Mouse (Mus musculus) lung, adult 18-20 months (tissue): ENCODE measurements at regions not wholly inside any gene's neighbourhood (a gene's known extent, or its start where the extent isn't known, plus 50 kb on each side); places are given as distances from the start of the nearest gene placed in this dataset.

Source experiments
- DNase-seq, 2 experiments: peaks; one replicate each; pipeline ENCODE4 v3.0.0; 2022; ENCODE audit warnings: mixed read lengths in 2 of 2

DNA sequence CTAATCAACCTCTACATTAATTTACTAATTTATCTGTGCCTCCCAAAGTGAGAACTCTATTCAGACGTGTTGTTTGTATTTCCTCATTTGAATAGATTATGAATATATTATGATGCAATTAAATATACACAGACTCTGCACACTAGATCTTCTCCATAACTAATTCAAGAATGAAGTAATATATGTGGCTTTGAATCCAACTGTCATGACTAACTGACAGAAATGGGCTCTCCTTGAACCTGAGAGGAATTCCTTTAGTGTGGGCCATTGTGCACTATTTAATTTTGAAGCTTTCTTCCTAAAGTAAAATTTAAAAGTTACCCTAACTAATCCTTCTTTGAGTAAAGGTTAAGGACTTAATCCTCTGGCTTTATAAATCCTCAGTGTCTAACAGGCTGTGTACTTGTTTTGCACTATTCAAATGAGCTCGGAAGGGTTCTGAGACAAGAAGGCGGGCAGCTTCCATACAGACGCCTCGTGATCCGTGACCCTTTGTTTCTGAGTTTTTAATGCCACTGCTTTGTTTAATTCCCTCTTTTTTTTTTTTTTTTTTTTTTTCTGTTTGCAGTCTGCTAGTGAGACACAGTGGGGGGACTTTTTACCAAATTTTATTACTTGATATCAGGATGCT lies 128.0 kb upstream of the Sox2 start:
- no peak for DNase-seq

DNA sequence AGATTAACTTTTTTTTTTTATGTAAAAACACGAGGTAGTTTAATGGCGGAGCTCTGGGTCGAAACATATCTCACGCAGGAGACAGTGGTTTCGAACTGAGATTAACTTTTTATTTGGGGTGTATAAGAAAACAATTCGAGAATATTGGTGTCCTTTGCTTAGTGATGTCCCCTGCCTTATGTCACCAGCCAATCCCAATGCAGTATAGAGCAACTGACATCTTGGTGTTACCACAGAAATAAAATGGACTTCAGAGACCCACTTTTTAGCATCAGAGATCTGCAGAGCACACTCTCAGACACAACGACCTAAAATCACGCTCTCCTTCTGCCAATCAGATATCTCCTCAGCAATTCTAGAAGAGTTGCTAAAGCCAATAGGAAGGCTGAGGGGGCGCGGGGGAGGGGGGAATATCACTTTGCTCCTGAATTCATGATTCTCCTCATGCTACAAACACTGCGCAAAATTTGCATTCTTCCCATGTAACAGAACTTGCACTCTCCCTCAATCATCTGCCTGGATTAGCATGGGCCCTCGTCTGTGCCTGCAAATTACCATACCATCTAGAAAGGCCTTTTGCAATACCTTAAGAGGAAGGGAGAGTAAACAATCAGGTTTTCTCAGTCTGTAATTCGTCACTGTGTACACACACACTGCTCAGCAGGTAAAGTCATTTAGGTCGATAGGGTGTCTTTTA lies 128.7 kb upstream of the Sox2 start:
- no peak for DNase-seq

DNA sequence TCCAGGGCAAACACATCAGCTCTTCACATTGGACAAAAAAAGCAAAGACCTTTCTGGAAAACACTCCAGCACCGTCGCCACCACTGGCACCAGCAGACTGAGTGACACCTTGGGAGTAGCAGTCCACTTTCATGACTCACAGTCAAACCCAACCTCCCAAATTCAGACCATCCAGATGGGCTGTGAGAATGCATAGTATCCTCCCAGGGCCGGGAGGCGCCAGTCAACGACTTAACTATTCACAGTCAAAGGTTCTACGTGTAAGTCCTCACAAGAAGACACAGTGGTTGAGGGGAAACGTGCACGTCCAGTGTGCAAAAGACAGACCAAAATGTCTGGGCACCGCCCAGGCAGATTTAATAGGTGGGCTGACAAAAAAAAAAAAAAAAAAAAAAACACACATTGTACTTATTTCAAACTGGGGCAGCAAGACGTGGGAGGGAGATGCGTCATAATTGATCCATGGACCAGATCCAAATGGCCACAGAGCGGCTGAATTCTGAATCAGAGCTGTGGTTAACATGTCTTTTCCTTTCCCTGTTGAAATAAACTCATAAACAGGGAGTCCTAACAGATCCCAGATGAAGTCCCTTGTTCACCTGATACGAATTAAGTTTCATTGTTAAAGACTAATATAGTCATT lies 137.6 kb upstream of the Sox2 start:
- no peak for DNase-seq

DNA sequence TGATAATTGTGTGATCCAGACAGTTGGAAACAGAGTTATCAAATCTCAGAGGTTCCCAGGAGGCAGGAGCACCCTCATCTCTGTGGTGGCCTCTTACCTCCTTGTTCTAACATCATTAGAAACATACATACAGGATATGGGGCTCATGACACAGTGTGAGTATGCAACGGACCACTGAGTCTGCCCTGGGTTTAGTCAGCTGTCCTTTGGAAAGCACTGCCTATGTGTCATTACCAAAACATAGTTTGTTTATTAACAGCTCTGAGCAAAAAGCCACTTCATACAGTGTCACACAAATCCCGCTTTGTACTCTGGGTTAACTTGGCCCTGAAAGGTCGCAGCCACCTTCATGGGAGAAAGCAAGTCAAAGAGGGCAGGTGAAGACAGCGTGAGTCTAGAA lies 139.5 kb upstream of the Sox2 start:
- DNase-seq = no peak

DNA sequence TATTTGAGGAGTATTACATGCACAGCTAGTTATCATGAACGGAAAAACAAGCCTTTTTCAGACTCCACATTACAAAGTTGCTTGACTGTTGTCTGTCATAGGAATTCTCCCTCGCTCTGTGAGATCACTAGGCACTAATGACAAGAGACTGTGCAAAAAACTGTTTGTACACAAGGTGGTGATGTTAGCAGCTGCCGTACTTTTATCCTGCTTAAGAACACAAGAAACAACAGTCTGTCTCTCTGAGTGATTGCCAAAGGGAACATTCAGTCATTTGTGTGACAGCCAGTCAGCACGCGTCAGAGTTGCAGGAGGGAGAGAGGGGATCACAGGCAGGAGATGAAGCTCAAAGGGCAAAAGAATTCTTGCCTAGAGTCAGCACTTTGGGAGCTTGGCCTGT lies 141.0 kb upstream of the Sox2 start:
- DNase-seq = no peak

DNA sequence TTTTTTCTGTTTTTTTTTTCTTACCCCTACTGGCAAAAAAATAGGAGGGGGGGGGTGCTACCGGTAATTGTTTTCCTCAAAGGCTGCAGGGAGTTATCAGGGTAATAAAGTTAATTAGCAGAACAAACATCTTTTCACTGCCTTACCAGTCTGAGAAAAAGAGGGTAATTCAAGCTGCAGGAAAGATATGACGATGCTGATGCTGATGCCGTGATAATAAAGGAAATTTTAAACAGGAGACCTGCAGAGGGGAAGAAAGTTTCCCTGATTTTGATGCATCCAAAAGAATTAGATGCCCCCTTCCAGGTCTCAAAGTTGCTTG lies 145.7 kb upstream of the Sox2 start:
- no peak for DNase-seq

DNA sequence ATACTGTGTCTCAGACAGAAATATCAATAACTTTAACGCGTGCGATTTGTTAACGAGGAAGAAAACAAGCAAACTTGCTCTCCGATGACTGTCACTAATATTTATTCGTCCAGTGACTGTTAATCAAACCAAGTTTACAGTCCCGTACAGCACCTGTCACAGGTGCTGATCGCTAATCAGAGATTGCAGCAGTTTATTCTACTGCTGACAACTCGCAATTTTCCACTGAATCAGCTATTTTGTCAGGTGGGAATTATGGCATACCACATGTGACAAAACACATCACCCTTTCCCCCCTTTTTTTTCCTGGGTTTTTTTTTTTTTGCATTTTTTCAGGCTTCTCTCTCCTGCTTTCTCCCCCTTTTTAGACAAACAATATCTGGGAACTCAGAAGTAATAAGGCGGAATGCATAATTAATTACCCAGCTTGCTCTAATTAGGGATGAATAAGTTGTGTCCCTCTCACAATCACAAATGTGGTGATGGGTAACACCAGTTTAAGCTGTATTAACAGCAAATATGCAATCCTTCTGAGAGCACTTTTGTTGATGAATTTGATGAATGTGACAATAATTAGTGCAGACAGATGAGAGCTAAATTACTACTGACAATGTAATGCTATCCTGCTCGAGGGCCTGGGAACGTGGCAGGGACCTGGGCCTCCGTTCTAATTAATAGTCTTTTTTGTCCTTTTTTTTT lies 146.2 kb upstream of the Sox2 start:
- DNase-seq = no peak

DNA sequence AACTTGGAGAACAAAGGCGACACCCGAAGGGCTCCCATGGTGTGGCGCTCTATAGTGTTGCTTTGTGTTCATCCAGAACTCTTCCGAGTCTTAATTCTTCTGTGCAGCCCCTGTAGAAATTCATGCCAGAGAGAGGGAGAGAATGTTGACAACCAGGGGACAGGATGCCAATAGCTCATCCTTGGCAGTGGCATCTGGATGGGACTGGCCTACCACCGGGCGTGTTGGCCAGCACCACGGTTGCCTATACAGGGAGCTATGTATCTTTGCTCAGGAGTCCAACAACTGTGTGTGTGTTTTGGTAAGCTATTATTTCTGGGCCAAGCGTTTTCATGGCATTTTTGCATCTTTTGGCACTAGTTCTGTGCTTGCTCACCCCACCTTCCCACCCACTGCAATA lies 153.4 kb upstream of the Sox2 start:
- no peak for DNase-seq

DNA sequence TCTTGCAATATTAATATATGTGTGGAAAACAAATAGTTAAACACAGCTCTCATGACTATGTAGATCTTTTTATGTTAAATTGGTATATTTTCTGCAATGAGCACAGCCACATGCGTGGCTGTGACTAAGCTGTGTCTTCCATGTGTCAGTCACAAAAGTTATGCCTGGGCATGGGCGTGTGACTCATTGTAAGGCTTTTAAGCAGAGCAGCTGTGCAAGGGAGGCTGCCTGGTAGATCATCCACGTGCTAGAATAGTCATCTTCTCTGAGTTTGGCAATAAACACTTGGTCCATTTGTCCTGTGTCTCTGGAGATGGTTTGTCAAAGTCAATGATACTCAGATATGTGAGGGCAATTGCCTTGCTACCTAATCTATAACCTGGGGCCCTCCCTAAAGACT lies 154.6 kb upstream of the Sox2 start:
- DNase-seq = no peak

DNA sequence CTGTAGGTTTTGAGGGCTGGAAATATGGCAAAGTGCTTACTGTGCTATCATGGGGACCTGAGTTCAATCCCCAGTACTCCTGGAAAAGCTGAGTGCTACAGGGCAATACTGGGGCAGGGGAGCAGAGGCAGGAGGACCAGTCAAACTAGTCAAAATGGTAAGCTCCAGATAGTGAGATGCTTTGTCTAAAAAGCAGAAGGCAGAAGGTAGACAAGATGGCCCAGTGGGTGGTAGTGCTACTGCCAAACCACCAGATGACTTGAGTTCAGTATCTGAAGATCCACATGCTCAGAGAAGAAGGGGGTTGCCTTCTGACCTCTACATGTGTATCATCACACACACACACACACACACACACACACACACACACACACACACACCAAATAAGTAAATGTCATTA lies 156.3 kb upstream of the Sox2 start:
- no peak for DNase-seq

DNA sequence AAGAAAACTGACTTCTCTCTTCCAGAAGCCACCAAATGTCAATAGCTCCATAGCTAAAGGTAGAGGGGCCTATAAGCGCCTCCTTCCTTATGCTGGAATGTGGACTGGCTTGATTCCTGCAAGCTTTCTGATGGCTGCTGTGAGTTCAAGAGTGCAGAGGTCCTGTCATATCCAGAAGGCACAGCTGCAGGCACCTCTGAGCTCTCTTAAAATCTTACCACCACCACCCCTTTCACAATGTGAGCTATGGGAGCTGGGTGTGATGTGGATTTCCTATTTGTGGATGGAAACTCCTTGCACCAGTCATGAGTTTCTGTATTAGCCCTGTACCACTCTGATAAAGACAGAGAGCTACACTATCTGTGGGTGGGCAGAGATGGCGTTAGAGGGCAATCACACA lies 161.2 kb upstream of the Sox2 start:
- no peak for DNase-seq

DNA sequence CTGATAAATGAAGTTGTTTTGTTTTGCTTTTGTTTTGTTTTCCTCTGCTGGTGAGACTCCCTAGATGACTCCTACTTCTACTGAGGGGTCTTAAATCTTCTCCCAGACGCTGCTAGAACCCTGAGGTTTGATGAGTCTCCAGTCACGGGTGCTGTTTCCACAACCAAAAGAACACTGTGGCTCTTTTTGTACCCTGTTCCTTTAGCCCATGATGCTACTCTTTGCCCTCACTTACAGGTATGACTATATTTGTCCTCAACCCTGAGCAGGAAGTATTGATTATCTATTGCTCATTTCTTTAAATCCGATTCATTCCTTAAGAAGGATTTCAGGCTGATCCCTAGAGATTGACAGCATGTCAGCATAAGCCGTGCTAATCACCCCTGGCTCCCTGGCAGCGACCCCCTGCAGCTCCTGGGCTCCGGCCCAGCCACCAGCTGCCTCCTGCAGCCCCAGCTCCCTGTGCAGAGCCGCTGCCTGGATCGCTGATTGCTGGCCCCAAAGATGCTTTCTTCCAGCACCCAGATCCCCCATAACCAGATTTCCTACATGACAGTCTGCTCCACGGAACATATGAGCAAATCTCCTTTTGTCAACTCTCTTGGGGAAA lies 163.7 kb upstream of the Sox2 start:
- DNase-seq = no peak

DNA sequence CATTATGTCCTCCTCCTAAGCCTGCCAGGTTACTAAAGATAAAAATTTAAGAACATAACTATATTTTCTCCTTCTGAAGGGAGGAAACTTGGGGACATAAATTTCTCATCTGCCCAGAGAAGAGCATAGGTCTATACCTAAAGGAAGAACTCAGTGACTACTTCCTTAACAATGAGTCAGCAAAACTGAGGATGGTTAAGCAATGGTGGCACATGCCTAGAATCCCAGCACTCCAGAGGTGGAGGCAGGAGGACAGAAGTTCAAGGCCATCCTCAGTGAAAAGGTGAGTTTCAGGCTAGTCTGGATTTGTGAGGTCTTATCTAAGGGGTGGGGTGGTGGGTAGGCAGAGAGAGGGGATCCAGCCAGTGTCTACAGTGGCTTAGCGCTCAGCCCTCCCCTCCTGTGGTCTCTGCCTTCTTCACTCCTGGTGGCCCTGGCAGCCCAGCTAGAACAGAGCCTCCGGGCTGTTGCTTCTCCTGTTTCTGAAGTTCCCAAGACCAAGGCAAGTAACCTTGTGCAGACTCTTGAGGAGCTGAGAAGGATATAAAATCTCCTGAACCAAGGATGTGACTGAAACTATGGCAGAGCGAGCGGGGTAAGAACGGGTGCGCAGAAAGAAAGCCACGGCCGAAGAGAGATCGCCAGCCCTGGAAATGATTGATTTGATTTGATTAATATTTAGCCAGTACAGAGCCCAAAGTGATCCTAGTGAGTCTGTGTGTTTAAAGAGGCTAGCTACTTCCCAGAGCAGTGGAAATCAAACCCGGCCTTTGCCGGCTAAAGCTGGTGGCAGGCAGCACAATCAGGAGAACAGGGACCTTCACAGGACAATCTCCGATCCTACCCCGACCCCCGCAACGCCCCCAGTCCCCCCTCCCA lies 164.6 kb upstream of the Sox2 start:
- DNase-seq = no peak

DNA sequence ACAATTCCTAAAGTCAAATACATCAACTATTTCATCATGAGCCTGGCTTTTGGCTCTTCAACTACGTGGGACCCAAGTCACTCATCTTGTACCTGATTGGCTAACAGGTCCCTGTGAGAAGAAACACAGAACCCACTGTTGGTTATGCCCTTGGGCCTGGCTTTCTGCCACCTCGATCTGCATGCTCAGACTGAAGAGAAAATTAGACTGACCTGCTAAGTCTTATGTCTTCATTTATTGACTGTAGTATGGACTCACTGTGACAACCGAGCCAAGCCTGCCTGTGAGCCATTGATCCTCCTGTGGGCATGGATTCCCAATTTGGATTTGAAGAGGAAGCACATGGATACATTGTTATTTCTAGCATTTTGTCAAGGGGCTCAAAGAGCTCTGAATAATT lies 166.3 kb upstream of the Sox2 start:
- no peak for DNase-seq

DNA sequence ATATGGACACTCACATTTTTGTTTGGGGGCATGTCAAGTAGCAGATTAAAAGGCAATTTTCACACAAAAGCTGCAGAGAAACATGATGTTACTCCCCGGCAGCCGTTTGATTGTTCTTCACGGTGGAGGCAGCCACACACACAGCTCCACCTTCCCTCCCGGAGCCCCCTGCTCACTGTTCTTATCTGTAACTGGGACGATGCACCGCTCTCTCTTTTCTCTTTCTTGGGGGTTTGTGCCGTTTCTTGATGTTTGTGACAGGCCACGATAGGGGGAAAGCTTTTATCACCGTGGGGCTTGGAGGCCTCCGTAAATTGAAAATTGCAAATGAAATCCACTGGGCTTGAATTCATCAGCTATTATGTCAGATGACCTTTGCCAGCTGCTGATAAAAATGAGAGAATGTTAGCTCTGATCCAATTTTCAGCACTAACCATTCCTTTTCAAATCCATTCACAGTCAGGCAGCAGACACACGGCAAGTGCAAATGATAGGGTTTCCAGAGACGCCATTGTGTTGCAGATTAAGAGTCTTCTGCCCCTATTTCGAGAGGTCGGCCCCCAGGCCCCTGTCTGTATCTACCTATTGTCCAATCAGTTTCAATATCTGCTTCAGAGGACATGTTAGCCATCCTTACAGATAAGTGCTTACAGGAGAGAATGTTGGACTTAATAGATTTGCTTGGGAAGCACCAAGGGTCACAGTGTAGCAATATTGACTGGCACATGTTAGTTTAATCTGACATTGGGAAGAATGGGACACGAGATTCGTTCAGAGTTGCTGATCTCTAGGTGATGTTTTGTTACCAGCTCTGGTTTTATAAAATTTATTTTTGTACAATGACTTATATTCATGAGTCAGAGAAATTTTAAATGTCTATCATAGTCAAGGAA lies 168.1 kb upstream of the Sox2 start:
- no peak for DNase-seq

DNA sequence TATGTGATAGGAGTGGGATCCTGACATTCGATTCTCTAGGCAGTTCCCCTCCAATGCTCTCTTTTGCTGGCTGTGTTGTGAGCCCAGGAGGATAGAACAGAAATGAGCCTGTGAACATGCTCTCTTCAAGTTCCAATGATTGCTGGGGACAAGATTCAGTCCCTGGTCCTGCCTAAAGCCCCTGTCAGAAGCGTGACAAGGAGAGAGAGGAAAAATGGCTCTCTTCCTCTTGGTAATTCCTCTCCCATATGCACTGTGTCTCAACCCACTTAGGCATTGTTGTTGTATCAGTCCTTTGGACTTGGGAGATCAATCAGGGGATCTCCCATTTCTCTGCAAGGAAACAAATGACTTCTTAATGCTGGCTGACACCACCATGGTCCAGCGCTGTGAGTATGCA lies 168.9 kb upstream of the Sox2 start:
- DNase-seq = no peak

DNA sequence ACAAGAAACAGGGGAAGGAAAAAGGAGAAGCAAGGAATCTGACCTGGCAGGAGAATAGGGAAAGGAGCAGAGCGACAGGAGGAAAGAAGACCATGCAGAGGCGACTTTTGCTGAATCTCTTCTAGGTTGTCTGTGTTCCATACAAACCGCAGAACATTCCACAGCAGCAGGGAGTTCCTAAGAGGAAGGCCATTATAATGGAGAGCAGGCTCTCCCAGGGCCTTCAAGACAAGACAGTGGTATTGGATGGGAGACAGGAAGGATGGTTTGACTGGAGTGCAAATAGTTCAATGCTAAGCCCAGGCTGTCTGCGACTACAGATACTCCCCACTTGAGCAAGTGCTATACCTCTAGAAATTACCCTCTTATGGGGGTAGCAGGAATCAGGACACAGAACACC lies 176.1 kb upstream of the Sox2 start:
- no peak for DNase-seq

DNA sequence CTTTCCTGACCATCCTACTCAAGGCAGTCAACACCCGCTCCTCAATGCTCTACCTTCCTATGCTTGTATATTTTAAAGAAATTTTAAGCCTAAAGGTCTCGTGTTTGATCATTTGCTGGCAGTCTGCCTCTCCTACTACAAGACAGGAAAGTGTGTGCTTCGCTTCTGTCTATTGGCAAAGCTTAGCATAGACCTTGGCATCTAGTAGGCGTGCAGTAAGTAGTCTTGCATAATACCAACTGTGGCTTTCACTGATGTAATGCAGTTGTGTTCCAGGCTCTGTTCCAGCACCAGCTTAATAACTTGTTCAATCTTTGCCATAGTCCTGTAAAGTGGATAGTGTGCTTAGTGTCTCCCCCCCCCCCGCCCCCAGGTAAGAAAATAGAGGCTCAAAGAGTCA lies 179.5 kb upstream of the Sox2 start:
- no peak for DNase-seq

DNA sequence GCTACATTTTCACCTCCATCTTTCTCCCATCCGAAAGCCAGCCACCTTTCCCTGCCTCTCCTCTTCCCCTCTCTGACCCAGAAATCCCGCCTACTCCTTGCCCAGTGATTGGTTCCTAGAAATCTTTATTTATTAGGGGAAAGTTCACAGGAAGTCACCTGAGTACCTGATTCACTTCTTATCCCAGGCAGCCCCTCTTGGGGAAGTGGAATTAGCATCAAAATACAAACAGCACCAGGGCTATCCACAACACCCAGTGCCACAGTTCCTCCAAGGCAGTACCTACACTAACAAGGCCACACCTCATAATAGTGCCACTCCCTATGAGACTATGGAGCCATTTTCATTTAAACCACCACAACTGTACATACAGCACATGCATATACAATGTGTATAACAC lies 180.3 kb upstream of the Sox2 start:
- no peak for DNase-seq

DNA sequence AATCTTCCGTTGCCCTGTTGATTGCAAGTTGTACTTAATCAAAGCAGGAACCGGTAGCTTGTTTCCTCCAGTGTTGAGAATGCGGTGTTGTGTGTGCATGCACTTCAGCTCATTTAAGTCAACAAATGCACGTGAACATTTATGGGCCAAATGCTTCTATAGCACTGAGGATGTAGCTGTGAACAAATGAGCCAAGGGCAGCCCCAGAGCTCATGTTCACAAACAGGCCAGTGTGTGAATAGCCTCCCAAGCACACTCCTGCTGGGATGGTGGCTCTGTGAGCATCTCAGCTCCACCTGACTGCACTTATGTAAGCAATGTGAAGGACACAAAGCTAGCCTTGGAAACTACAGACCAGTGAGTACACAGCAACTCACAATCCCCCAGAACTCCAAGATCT lies 183.9 kb upstream of the Sox2 start:
- DNase-seq = no peak

DNA sequence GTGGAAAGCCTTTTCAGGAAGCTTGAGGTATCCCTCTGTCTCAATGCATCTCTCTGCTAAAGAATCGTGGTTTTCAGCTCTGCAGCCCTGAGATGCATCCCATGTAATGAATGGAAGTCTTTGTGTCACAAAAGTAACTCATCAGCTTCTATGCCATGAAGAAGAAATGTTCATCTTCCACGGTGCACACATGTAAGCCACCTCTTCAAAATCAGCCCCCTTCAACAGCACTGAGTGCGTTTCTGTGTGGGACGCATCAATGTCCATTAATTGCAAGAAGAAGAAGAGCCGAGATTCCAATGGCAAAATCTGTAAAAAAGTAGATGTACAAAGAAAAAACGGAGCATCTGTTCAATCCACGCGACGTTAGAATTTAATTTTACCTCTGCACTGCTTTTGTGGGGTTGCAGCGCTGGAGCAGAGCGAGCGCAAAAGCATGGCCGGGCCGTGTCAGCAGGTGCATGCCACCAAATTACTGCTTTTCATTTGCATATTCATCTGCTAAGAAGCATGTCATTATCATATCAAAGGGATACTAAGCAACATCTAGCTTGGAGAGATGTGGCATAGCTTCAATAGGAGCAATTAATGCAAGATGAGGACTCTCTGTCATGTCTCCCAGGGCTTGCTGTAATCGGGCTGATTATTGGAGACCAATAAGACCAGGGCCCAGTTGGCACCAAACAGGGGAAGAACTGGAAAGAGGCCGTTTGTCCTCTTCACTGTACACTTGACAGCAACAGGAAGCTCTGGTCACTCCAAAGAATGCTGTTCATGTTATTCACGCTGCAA lies 185.0 kb upstream of the Sox2 start:
- no peak for DNase-seq
